Mouse (Mus musculus): ENCODE data around the gene Kcnd3.

The Kcnd3 gene

DNA sequence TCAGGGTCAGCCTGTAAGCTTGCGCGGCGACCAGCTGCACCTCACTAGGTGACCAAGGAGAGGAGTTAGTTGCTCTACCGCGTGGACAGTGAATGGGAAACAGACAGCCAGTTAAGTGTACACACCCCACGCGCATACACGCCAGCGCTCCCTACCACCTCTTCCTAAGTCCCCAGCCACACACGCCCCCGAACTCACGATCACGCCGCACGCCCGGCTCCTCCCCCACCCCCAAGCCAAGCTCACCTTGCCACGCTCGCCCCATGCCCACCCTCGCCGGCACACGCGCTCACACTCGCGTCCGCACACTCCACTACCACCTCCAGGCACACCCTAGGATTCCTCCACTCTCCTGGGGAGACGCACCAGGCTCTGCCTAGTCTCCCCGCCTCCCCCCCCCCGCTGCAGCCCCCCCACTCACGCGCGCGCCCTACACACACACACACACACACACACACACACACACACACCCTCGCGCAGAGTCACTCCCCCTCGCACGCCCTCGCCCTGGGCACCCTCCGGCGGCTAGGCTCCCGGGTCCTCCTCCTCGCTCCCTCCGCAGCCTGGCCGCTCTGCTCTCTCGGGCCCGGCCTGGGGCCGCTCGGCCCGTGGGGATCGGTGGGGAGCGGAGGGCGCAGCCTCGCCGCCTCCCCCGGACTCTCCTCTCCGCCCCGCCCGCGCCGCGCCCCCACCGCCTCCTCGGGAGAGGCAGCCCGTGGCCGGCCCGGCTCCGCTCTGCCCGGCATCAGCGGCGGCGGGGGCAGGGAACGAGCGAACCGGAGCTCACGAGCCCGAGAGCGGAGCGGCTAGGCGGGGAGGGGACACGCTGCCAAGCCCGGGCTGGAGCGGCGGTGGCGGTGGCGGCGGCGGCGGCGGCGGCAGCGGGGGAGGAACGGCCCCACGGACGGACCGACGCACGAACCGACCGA is at the start of gene Kcnd3:
Kcnd3 (plus strand) TSS at position 704 of the 929 bp plus-strand sequence.
- DNase-seq (ENCODE audit: low read depth, low spot score): no peak

DNA sequence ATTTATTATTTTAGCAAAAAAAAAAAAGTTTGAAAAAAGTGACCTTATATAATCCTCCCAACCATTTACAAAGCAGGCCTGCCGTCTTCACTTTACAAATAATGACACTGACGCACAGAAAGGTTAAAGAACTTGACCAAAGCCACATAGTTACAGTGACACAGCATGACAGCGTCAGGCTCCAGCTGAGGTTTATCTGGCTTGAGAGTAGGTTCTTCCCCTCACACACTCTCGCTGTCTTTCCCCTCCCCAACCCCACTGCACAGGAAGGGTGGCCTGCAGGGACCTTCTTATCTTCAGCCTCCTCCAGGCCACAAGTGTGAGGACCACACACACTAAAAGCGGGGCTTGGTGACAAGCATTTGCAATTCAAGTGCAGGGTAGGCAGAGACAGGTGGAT is 49.5 kb upstream of the Kcnd3 start:
- no peak for DNase-seq (ENCODE audit: low read depth, low spot score)

DNA sequence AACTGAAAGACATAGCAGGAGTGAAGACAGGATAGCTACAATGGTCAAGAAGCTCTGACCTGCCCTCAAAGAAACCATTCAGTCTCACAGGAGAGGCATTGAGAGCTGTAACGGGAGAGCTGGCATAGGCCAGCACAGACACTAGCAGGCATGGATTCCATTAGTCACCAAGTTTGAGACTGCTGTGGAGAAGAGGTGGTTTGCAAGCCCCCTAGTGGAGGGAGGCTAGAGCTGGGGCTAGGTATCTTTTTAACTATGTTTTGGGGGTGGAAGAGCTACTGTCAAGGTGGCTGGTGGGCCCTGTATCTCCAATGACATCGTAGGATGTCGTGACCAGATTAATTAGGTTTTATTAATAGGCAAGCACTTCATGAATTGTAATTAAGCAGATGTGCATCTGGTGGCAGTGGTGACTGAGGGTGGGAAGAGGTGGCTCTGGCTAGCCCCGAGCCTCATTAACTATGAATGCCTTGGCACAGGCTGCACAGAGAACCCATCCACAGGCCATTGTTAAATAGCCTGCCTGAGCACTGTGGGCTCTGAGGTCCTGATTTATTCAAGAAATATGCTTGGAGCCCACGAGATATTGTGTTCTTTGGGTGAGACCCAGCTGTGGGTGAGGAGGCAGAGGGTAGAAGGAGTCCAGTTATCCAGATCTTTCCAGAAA is 48.6 kb upstream of the Kcnd3 start:
- DNase-seq (ENCODE audit: low read depth, low spot score): no peak

DNA sequence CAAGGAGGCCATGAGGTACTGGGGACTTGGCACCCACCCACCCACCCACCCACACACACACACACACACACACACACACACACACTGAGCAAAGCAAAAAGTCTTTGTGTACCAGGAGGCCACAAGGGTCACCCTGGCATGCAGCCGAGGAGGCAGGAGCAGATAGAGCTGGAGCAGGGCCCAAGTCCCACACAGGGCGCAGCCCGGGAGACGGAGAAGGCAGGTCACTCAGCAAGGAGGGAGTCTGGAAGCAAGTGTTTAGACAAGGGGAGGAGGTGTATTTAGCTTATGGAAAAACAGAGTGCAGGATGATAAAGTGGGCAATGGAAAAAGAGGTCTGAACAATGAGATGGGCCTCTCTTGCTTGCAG is 48.1 kb upstream of the Kcnd3 start:
- no peak for DNase-seq (ENCODE audit: low read depth, low spot score)

DNA sequence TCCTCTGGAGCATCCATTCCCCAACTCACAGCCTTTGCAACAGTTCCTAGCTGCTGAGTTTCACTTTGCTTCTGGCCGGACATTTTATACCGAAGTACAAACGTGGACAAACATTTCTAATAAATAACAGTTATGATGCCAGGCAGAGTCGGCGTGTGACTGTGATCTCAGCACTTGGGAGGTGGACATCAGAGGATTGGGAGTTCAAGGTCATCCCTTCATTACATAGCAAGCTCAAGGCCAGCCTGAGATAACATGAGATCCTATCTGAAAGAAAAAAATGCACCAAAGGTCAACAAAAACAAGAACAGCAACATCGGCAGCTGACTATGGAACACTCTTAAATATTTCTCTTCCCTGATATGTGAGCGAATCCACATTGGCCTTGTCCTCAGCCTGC is 46.6 kb upstream of the Kcnd3 start:
- DNase-seq (ENCODE audit: low read depth, low spot score): no peak

DNA sequence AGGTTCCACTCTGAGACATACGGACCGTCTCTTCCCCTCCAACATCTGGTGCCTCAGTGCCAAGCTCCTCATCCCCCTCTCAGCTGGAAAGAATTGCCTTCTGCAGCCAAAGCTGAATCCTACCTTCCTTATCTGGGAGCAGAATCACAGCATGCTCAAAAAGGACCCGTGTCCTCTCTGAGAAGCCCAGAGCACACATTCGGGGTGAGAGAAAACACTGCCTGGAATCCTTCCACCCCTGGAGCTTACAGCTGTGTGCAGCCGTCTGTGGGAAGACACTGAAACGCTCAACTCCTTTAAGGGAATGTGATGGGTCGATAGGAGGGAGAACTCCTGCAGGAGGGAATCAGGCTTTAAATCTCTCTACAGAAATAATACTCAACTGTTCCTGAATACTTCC is 46.1 kb upstream of the Kcnd3 start:
- DNase-seq (ENCODE audit: low read depth, low spot score): no peak

DNA sequence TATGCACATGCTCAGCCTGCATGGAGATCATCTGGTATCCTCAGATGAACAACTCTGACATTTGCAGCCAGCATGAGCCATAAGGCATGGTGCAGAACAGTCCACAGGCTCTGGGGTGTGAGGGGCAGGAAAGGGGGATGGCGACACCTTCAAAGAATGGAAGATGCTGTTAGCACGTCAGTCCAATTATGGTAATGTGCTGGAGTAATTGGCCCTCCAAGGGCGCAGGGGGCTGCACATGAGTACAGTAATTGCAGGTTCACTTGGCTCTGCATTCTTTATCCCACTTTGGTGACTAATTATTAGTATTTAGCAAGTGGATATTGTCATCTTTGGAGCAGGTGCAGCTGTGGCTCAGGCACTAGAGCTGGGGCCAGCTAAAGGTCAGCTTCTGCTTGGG is 43.9 kb upstream of the Kcnd3 start:
- no peak for DNase-seq (ENCODE audit: low read depth, low spot score)

DNA sequence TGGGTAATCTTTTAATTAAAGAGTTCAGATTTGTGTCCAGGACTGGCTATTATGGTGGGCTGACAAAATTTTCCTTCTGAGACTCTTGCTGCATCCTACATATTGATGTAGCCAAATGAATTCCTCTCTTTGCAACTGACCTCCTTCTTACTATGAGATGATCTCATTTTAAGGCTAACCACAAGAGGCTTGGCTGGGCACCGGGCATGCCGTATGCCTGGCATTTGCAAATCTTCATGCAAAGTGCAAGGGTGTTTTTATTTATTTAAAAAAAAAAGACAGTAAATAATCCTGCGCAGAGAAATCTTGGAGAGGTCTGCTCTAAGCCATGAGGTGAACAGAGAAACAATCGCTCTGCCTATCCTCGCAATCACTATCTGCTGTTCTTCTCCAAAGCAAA is 41.3 kb upstream of the Kcnd3 start:
- no peak for DNase-seq (ENCODE audit: low read depth, low spot score)

DNA sequence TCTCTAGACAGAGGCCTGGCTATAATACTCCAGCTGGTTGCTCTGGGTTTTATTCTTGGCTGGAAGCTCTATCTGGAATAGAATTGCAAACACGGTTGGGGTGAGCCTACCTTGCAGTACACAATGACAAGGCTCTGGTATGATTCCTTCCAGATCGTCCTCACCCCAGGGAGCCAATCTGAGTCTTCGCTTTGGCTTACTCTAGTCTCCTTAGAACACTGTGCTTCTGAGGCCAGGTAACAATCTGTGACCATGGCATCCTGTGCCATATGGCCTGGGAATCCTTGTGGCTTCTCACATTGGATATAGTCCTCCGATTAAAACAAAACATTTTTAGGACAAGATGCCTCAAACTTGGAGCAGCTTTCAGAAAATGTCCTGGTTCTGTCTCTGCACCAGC is 40.4 kb upstream of the Kcnd3 start:
- no peak for DNase-seq (ENCODE audit: low read depth, low spot score)

DNA sequence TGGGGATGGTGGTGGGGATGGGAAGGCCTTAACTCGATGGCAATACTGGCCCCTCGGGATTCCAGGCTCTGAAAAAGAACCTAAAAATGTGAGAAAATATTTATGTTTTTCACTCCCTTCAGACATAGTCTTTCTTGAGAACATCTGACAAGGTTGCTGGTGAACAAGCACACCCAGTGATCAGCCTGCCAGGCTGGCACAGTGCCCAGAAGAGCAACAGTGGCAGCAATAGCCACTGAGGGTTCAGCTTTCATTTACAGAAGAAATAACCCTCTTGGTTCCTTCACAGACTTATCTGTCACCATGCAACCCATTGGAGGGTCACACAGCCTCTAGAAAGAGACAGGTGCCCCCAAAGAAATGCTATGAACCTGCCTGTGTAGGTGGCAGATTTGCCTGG is 39.9 kb upstream of the Kcnd3 start:
- DNase-seq (ENCODE audit: low read depth, low spot score): no peak

DNA sequence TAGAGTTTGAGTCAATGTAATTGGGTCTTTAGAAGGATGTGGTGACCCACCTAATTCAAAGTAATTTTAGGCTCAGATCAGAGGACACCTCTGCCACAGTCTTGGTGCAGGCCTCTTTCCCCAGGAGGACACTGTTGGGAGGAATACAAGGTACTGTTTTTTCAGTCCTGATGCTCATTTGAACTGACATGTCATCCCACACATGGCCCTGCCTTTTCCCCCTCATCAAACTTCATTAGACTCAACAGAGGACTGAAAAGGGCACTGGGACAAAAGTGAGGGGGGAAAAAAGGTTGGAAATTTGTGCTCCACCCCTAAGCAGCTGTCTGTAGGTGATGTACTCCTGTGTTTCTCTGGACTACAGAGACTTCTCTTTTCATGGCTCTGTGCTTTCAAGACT is 39.4 kb upstream of the Kcnd3 start:
- DNase-seq (ENCODE audit: low read depth, low spot score): no peak

DNA sequence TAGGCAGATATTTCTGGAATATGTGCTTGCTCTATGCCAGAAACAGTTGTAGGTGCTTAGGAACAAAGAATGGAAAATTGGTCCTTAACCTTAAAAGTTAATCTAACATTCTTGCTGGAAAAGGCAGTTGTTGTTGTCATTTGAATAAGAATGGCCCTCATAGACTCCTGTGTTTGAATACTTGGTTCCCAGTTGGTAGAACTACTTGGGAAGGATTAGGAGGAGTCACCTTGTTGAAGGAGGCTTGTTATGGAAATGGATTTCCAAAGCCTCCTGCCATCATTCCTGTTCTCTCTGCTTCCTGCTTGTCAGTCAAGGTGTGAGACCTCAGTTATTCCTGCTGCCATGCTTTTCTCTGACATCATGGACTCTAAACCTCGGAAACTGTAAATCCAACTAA is 33.7 kb upstream of the Kcnd3 start:
- no peak for DNase-seq (ENCODE audit: low read depth, low spot score)

DNA sequence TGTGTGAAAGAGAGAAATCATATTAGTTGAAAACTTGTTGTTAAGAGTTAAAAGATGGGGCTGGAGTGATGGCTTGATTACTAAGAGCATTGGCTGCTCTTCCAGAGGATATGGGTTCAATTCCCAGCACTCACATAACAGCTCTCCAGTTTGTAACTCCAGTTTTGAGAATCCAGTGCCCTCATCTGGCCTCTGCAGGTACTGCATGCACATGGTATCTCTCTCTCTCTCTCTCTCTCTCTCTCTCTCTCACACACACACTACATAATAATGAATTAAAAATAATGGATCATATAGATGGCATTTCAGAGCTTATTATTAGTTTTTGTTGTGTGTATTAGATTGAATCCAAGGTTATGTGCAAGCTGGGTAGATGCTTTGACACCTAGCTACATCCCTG is 29.7 kb upstream of the Kcnd3 start:
- no peak for DNase-seq (ENCODE audit: low read depth, low spot score)

DNA sequence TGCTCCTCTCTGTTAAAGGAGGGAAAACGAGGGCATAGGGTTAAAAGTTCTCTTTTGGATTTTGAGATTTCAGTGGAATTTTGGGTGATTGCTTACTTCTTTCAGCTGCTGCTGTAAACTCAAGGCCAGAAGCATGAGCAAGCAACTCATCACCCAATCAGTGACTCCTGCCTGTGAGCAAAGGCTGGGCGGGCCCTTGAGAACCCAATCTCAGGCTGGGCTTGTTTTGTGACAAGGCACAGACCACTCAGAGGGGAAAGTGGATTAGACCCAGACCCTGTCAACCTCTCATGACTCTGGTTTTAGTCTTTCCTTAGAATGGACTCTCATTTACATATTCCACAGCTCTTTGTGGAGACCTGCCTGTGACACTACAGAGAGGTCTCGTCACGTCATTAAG is 28.7 kb upstream of the Kcnd3 start:
- DNase-seq (ENCODE audit: low read depth, low spot score): no peak

DNA sequence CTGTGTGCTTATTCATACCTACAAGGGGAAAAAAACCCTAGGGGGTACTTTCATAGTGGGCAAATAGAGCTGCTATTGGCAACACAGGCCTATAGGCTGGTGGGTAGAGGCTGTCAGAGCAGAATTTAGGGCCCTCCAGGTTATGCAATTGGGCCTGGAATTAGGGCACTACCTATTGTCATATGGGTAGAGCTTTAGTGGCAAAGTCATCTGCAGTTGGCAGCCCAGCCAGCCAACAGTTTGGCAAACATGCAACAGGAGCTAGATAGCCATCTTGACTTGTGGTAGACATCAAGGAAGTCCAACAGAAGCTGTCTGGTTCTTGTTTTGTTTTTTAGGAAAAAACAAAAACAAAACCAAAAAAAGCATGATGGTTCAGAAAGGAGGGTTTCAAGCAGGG is 23.5 kb upstream of the Kcnd3 start:
- no peak for DNase-seq (ENCODE audit: low read depth, low spot score)

DNA sequence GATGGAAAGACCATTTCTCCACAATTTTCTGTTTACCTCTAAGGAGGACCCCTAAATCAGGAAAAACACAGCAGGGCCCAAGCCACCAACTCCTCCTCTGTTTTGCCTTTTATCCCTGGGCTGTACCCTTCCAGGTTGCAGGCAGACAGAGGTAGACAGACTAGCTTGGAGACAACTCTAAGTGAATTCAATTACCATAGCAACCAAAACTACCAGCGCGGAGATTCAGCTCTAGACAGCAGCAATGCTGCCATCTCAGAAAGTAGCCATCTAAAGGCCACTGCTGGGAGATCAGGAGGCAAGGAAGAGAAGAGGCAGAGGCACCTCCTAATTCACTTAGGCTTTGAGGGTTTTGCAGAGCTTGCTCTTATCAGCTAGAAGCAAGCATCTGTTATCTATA is 15.7 kb upstream of the Kcnd3 start:
- DNase-seq (ENCODE audit: low read depth, low spot score): no peak

DNA sequence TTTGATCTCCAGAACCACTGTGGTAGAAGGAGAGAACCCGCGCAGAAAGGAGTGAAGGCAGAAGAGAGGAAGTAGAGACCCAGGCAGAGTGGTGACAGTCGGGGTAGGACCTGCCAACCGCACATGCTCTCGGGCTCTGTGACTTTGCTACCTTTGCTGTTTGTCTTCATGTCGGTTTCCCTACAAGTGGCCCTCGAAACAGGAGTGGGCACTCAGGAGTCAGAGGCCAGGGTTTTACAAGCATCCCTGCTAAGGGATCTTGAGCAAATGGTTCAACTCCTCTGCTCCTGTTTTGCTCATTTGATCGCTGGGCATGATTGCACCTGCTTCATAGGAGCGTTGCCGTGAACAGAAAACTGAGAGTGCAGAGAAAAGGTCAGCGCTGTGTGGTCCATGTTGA is 15.2 kb upstream of the Kcnd3 start:
- DNase-seq (ENCODE audit: low read depth, low spot score): no peak

DNA sequence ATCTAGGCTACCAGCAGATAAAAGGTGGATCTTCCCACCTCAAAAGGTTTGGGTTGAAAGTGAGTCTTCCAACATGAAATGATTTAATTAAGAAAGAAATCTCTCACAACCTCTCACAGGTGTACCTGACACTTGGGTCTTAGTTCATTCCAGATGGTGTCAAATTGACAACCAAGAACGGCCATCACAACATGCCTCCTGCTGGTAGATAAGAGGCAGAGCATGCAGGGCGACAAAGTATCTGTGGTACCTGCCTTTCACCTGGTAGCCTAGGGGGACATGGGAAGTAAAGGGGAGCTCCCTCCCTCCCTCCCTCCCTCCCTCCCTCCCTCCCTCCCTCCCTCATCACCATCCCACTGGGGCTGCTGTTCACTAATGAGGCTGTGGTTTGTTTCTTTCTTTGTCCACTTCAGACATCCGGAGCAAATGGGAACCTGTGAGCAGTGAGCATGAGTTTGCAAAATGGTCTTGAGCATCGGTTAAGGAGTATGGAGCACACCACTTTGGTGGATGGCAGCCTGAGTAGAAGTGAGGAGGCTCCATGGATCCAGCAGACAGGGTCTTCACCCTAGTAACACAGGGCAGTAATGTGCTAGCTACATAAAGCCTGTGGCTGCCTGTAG is 11.1 kb upstream of the Kcnd3 start:
- DNase-seq (ENCODE audit: low read depth, low spot score): no peak

DNA sequence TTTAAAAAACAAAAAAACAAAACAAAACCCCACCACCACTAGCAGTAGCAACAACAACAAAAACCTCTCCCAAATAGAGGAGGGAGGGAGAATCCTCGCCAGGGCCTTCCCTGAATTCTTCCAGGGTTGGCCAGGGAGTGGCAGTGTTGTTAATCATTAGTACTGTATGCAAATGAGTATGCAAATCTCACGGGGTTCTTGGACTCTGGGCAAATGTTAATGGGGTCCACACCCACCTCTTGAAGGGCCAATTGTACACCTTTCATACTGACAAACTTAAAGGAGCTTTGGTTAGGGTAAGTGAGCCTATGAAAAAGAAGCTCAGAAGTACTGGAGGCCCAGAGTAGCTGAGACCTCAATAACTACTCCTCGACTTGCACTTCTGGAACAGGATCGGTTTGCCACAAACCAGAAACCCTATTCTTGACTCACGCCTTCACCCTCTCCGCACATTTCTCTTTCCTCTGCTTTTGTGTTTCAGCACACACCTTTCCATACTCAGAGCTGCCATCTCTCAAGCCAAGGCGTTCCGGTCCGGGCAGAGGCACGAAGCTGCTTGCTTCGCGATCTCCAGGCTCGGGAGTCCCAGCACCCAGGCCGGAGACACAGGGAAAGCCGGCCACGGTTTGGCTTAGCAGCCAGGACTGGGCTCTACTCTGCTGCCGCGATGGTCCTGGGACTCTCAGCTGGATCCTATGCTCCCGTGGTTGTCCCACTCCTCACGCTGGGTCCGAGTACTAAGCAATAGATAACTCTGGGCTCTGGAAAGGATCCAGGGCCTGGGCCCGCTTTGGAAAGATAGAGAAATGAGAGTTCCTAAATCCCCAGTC is 1.3 kb upstream of the Kcnd3 start:
- no peak for DNase-seq (ENCODE audit: low read depth, low spot score)

DNA sequence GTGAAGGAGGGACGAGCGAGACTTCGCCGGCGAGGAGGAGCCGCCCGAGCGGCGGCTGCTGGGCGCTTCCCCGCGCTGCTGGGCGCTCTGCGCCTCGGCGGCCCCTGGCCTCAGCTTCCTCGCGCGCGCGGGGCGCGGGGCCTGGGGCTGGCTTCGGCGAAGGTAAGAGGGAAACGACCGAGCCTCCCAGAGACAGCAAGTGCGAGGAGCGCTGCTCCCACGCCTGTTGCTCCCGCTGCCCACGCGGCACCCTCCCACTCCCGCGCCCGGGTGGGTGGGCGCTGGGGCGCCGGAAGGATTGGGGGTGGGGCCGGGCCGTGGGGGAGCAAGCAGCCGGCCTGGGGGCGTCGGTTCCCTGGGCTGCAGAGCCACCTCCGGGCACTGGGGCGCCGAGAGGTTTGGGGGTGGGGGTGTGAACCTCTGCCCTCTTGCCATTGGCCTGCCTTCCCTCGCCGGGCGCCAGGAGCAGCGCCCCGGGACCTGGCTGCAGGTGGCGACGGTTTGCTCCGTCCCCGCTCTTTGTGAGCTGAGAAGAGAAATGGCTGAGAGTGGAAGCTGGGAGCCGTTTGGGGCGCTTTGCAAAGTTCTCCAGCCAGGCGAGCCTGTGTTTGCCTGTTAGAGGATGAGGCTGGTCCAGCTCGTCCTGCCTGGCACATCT is 555 bp downstream of the Kcnd3 start:
- no peak for DNase-seq (ENCODE audit: low read depth, low spot score)

DNA sequence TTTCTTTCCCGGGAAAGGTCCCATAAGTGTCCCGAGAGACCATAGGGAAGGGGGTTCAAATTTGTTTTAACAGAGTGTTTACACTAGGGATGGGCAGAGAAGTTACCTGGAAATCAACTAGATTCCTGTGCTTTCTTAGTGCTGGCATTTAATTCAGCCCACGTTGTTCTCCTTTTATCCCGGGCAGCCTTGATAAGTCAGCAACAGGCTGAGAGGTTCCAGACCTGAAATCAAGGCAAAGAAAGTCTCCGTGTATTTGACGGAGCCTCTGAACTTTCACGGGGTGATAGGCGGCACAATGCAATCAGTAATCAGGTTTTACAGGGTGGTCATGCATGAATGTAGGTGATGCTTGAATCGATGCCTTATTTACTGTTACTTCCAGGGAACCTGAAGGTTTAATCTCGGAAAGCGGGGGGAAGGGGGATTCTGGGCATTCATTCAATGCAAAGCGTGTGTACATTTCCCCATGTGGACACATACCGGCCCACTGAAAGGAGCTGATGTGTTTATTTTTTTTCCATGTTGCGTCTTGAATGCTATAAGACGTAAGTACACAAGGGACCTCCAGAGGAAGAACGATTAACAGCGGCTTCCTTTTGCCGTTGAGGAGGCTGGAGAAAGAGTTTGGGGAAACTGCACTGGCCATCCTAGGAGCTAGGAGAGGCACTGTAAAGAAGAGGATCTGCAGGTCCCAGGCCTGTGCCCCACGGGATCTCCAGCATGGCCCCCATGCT is 1.3 kb downstream of the Kcnd3 start:
- DNase-seq (ENCODE audit: low read depth, low spot score): no peak

Data from brain, embryonic 18.5 days (tissue).